Mouse (Mus musculus) left cerebral cortex, adult 2 months (tissue): Measurements from ENCODE around the gene Hdhd5. TPM values are rescaled to one million over a fixed set of nuclear protein-coding genes. Genes with fewer than 3 reads are reported as not detected.

Experiments used
- DNase-seq, 2 experiments: peaks; one replicate each; pipeline ENCODE4 v3.0.0; 2021 to 2022; ENCODE audit warnings: low spot score in 2 of 2, mixed read lengths in 1 of 2; ENCODE audit errors: extremely low spot score in 1 of 2
- H3K27ac ChIP-seq: fragments of 200-600 bp; 2 replicates; pipeline ENCODE4 v1.8.1; 2022
- H3K4me3 ChIP-seq: fragments of 200-600 bp; 2 replicates; pipeline ENCODE4 v1.8.1; 2022
- CTCF ChIP-seq: fragments of 200-600 bp; IDR thresholded peaks from 2 replicates; pipeline ENCODE4 v1.8.1; 2022; ENCODE audit warnings: antibody characterized with exemption, mild to moderate bottlenecking, moderate library complexity
- intact Hi-C: fragments of 180-260 bp; cut with DNase I; formaldehyde crosslinking; loops from one replicate; pipeline ENCODE4 v1.15.1; 2025
- total RNA-seq, 2 experiments: library from RNA; stranded (reverse); gene quantifications; 2 replicates each; pipeline ENCODE4 v1.2.3; 2021

Gene Hdhd5
- total RNA-seq, 2 experiments from 2014 or later: 35.2 to 41.0 TPM

DNA sequence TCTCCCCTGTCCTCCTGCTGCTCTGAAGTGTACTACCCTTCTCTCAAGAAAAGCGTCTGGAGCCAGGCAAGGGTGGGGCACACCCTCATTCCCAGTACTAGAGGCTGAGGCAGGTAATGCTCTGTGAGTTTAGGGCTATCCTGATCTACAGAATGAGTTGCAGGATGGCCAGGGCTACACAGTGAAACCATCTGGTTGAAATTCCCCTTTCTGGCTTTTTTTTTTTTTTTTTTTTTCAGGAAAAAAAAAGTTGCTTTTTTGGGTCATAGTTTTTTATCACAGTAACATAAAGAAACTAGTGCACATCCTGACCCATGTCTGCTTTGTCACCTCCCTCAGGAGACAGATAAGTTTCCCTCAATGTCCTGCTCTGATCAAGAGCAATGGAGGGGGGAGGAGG lies 24.0 kb upstream of the Hdhd5 start:
- Histone ChIP-seq H3K27ac (no peak overlapping the region), H3K4me3 (no peak overlapping the region)
- DNase-seq: no peak
- no peak for TF ChIP-seq CTCF
- intact Hi-C loops: no loop called here

DNA sequence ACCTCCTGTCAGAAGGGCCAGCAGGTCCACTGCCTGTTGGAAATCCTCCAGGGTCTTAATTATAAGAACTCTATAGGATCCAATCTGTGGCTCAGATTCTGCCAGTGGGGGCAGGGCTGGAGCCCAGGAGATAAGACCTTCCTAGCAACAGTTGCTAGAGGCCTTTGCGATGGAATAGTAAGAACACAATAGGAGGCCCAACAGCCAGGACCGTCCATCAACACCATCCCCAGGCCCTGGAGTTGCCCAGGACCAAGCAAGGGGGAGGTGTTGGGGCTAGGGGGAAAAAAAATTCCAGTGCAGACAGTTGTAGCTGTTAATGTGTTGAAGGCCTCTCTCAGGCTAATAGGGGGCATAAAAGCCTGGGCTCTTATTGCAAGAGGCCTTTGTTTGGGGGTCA lies 19.1 kb upstream of the Hdhd5 start:
- intact Hi-C loops: no loop called here
- Histone ChIP-seq H3K4me3 (no peak overlapping the region), H3K27ac (no peak overlapping the region)
- DNase-seq: no peak
- TF ChIP-seq CTCF: no peak

DNA sequence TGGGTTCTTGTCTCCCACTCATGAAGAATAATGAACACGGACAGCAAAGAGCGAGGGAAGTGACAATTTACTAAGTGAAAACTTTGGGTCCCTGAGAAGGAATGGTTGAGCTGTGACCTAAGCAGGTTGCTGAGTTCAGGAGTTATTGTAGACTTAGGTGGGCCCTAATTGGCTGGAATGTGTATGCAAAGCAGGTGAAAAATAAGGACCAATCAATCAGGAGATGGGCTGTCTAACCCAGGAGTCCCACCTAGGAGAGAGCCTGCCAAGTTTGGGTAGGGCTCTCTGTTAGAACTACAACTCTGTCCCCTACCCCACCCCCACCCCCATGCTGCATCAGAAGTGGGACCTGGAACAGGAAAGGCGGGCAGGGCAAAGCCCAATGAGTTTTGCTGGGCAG lies 17.5 kb upstream of the Hdhd5 start:
- no peak overlapping the region for H3K27ac ChIP-seq
- intact Hi-C loops: no loop called here
- H3K4me3 ChIP-seq: no peak overlapping the region
- no peak for TF ChIP-seq CTCF
- no peak for DNase-seq

DNA sequence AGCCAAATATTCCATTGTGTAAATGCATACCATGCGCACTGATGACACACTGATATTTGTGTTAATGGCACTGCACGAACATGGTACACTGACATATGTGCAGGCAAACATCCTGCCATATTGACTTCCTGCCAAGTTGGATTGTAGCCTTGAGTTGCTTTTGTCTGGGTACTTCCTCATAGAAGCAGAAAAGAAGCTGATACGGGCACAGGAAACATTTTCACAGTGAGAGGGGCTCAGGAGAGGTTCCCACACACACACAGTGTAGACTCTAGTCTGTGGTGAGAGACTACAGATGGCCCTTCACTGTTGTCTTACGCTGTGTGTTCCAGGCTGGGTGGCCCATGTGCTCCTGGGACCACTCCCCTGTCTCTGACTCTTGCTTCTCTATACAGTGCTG lies 15.9 kb upstream of the Hdhd5 start:
- Histone ChIP-seq H3K27ac (no peak overlapping the region), H3K4me3 (no peak overlapping the region)
- intact Hi-C loops: no loop called here
- TF ChIP-seq CTCF: no peak
- DNase-seq: no peak

DNA sequence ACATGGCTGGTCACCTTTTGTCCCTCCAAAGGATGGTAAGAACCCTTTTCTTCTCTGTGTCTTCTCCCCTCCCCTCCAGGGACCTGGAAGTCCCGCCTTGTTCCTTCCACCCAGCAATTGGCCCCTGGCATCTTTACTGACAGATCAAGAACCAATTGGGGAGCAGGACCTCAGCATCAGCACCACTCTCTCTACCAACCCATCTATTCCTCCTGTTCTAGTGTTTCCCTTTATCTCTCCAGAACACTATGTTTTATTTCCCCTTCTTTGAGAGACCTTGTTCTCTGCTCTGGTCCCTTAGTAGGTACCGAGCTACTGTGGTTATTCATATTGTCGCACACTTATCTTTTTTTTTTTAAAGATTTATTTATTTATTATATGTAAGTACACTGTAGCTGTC lies 15.2 kb upstream of the Hdhd5 start:
- DNase-seq: no peak
- no peak for TF ChIP-seq CTCF
- Histone ChIP-seq H3K27ac (no peak overlapping the region), H3K4me3 (no peak overlapping the region)
- intact Hi-C loops: no loop called here

DNA sequence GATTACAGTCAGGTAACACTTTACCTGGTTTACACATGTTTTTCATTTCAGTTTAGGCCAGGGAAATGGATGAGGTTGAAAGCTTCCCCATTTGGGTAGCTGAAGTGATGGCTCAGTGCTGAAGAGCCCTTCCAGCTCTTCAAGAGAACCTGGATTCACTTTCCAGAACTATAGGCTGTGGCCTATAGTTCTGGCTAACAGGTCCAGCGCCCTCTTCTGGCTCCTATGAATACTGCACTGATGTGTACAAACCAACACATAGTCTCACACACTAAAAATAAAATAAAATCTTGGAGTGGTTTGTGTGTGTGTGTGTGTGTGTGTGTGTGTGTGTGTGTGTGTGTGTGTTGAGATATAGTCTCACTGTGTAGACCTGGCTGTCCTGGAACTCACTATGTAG lies 10.9 kb upstream of the Hdhd5 start:
- H3K4me3 ChIP-seq: no peak overlapping the region
- no peak; the same call in 1 of the 2 replicates for TF ChIP-seq CTCF
- no peak for DNase-seq
- intact Hi-C loops: no loop called here
- no peak overlapping the region for H3K27ac ChIP-seq

DNA sequence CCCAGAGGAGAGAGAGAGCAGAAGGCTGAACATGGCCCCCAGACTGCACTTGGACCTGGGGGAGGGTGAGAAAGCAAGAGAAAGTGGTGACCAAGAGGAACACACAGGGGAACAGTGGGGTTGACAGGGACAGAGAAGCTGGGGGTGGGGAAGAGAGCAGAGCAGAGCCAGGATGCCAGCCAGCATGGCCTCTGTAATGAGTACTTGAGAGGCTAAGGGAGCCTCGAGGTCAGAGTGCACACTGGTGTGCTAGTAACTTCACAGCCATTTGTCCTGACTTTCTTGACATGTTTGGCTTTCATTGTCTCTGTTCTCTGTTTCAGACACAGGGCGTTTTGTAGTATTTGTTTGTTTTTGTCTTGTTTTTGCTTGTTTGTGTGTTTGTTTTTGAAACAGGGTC lies 10.3 kb upstream of the Hdhd5 start:
- H3K27ac ChIP-seq: no peak overlapping the region
- intact Hi-C loops: no loop called here
- no peak overlapping the region for H3K4me3 ChIP-seq
- TF ChIP-seq CTCF: no peak
- no peak for DNase-seq

DNA sequence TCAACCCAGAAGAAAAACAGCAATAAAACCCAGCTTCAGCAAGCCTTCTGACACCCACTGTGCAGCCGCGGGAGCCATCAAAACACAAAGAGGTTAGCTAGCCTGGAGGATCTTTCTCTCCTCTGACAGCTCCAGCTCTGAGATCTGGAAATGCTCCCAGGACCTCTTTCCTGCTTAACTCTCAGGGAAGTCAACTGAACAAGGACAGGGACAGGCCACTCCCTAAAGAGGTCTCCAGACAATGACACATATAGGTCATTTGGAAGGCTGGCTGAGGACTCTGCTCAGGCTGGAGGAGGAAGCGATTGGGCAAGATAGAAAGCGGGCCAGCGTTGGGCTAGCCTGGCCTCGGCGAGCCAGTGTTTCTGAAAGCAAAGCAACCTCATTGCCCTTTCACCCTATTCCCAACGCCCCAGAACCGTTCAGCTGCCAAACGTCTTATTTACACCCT lies 8.7 kb upstream of the Hdhd5 start:
- intact Hi-C loops: loop anchor here (1.0 to 2.0 kb wide), 2 partner anchors 135 to 196 kb away; no protein-coding TSS in a partner anchor
- no peak overlapping the region for H3K27ac ChIP-seq
- TF ChIP-seq CTCF: no peak
- DNase-seq: no peak
- H3K4me3 ChIP-seq: no peak overlapping the region

DNA sequence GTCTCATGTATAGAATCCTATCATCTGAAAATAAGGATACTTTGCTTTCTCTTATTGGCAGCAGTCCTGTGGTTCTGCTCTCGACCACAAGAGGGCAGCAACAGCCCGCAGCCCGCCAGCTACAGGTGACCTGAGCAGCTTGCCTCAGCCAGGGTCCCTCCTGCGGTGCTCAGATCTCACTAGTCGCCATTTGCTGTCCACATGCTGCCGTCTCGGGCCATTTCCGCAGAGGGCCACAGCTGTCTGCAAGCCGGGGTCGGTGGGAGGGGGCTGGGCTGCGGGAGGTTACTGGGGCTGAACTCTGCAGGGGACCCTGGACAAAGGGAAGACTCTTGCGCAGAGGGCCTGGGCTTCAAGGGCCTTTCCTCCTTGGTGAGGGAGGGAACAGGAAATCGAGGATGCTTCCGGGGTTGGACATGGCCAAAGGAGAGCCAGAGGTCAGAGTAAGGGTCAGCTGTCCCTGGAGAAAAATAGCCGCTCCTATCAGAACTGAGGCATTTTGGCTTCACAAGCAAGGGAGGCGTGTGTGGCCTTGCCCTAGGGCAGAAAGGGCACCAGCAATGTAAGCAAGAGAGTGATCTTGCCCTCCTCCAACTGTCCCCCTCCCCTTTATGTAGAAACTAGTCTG lies 8.1 kb upstream of the Hdhd5 start:
- H3K4me3 ChIP-seq: peak overlapping the region; percentile 28; the same call in 1 of the 2 replicates
- intact Hi-C loops: loop anchor here (1.0 to 2.0 kb wide), 2 partner anchors 136 to 197 kb away; no protein-coding TSS in a partner anchor
- peak; percentile 96 for TF ChIP-seq CTCF
- no peak overlapping the region for H3K27ac ChIP-seq
- peak; percentile 60 to 69 for DNase-seq

DNA sequence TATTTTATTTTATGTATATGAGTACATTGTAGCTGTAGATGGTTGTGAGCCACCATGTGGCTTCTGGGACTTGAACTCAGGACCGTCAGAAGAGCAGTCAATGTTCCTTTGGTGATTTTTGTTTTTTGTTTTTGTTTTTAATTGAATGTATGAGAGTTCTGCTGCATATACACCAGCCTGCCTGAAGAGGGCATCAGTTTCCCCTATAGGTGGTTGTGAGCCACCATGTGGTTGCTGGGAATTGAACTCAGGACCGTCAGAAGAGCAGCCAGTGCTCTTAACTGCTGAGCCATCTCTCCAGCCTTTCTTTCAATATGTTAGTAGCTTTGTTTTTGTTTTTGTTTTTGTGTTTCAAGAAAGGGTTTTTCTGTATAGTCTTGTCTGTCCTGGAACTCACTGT lies 5.2 kb upstream of the Hdhd5 start:
- Histone ChIP-seq H3K4me3 (no peak overlapping the region), H3K27ac (no peak overlapping the region)
- no peak for DNase-seq
- TF ChIP-seq CTCF: no peak; the same call in 1 of the 2 replicates
- intact Hi-C loops: no loop called here

DNA sequence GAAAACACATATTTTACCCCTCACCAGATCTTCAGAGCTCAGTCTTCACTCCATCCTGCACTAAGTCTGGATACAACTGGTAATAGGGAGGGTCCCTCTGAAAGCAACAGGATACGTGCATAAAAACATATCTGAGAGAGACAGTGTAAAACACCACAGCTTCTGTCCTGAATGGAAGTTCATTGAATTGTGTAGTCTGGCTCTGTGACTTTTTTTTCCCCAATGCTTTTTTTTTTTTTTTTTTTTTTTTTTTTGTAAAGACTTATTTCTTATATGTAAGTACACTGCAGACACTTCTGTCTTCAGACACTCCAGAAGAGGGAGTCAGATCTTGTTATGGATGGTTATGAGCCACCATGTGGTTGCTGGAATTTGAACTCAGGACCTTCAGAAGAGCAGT lies 1.5 kb upstream of the Hdhd5 start:
- H3K27ac ChIP-seq: no peak overlapping the region
- DNase-seq: no peak
- H3K4me3 ChIP-seq: no peak overlapping the region
- intact Hi-C loops: no loop called here
- TF ChIP-seq CTCF: no peak

DNA sequence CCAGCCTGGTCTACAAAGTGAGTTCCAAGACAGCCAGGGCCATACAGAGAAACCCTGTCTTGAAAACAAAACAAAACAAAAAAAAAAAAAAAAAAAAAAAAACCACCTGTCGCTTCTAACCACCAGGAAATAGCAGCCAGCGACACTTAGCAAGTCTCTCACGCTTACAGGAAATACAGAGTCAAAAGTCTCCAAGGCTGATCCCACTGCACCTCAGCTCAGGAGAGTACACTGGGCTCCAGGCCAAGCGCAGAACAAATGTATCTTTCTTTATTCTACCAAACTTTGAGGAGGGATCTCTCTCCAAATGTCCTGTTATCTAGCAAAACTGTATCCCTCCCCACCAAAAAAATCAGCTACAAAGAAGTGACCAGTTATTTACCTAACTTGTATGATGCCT lies 2.0 kb downstream of the Hdhd5 start:
- DNase-seq: no peak
- TF ChIP-seq CTCF: no peak
- Histone ChIP-seq H3K27ac (no peak overlapping the region; the same call in 1 of the 2 replicates), H3K4me3 (no peak overlapping the region)
- intact Hi-C loops: no loop called here

DNA sequence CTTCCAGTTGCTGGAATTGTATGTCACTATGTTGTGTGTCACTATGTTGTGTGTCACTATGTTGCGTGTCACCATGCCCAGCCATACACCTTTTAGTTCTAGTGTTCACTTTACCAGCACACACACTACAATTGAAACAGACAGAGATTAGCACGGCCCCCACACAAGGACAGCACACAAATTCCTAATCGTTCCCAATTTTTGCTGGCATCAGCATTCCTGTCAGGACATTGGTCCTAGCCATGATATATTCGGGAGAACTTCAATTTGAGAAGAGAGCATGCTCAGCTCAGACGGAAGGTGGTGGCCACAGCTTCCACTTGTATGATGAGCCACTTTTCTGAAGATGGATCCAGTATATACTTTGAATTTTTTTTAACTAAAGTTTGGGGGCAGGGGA lies 6.3 kb downstream of the Hdhd5 start:
- no peak for TF ChIP-seq CTCF
- no peak overlapping the region for H3K27ac ChIP-seq
- no peak overlapping the region for H3K4me3 ChIP-seq
- intact Hi-C loops: no loop called here
- no peak for DNase-seq
